Mouse (Mus musculus) ES-CJ7 (cell line): ENCODE results near the gene 4930519G04Rik.
A peak's percentile ranks its signal among the peaks of the same experiment; 100 is the strongest.
"Not testable (repeated sequence)": the region's sequence is repeated elsewhere in the genome, so short reads cannot be mapped to it uniquely, and the experiment has no call there.

Source experiments
- DNase-seq: peaks from one replicate; pipeline ENCODE4 v3.0.0; 2011; ENCODE audit warnings: low read depth, low spot score

Gene 4930519G04Rik

GRCm38 (mm10) chr5:114840481-114840880, 13.0 kb upstream of the 4930519G04Rik start:
- DNase-seq = not testable (repeated sequence)

GRCm38 (mm10) chr5:114842155-114842554, 11.3 kb upstream of the 4930519G04Rik start:
- DNase-seq = not testable (repeated sequence)

- no peak for DNase-seq
These were observed 10.8 kb upstream of the 4930519G04Rik start for GRCm38 (mm10) chr5:114842674-114843073.

DNA sequence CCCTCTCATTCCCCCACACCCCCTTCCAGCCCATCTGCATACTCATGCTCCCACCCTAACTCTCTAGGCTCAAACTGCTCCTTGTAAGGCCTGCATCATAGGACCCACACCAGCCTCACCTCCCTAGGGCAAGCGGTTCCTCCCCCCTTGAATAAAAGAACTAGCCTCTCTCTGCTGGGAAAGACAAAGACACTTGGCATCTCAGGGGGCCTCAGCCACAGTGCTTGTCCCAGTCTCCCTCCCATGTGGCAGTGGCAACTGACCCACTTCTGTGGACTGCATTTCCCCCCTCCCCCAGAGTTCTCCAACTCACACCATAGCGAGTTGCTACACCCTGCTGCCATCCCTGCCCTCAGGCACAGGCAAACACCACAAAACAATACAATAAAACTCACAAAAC, 9.1 kb upstream of the 4930519G04Rik start:
- DNase-seq = not testable (repeated sequence)

- no peak for DNase-seq
These were observed 1.8 kb upstream of the 4930519G04Rik start for GRCm38 (mm10) chr5:114851565-114852236.

GRCm38 (mm10) chr5:114858582-114858981, 5.1 kb downstream of the 4930519G04Rik start, which contains the start of gene Gm9936:
Gm9936 (minus strand) TSS chr5:114858682.
- no peak for DNase-seq

- DNase-seq = peak; percentile 90
These were observed 5.8 kb downstream of the 4930519G04Rik start for GRCm38 (mm10) chr5:114859253-114859652.

GRCm38 (mm10) chr5:114861730-114862129, 8.3 kb downstream of the 4930519G04Rik start:
- DNase-seq = no peak

GRCm38 (mm10) chr5:114864813-114865212, 11.3 kb downstream of the 4930519G04Rik start:
- DNase-seq = no peak

GRCm38 (mm10) chr5:114865279-114865678, 11.8 kb downstream of the 4930519G04Rik start:
- no peak for DNase-seq

DNA sequence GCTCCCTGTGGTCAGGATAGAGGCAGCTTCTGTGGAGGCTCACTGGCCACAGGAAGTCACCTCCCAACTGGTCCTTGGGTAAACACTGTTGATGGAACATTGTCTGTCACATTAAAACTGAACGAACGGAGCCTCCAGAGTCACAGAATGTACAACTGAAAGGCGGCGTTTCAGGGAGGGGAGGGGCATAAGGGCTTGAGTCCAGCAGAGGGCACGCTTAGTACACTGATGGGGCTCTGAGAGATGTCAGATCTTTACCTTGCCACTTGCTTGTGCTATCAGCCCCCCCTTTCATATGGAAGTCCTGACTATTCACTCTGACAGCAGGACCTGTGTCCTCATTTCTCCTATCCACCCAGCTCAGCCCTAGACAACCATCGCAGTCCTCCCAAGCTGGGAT, 22.4 kb downstream of the 4930519G04Rik start:
- DNase-seq = no peak

DNA sequence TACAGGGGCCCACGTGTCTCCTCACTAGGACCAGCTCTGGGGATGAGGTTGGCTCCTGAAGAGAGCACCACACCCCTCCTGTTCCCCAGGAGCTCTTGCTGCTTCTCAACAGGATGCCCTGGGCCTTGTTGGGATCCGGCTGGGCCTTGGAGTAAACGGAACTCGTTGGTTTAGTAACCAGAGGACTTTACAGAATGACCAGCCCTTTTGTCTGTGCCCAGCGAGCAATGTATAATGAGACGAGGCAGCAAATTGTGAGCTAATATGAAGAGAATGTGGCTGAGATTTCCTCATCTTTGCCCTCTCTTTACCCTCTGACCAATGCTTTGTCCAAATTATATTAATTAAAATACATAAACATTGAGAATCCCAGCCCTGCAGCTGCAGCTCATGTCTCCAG, 22.9 kb downstream of the 4930519G04Rik start:
- DNase-seq = no peak

DNA sequence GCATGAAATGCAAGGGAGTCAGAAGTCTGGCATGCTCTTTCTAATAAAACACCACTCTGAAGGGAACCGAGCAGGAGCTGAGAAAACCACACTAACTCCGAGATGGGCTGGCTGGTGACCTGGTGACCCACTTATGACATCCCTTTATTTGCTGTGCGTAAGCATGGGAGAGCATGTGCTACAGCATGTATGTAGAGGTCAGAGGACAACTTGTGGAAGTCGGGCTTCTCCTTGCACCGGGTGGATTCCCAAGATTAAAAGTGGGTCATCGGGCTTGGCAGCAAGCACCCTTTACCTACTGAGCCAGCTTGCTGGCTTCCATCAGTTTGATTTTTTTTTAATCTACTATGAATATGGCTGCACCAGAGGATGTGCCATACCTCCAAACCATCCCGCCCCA, 24.0 kb downstream of the 4930519G04Rik start:
- DNase-seq = no peak

GRCm38 (mm10) chr5:114879399-114879798, 25.9 kb downstream of the 4930519G04Rik start:
- DNase-seq = no peak

GRCm38 (mm10) chr5:114882319-114882718, 28.9 kb downstream of the 4930519G04Rik start:
- not testable (repeated sequence) for DNase-seq

DNA sequence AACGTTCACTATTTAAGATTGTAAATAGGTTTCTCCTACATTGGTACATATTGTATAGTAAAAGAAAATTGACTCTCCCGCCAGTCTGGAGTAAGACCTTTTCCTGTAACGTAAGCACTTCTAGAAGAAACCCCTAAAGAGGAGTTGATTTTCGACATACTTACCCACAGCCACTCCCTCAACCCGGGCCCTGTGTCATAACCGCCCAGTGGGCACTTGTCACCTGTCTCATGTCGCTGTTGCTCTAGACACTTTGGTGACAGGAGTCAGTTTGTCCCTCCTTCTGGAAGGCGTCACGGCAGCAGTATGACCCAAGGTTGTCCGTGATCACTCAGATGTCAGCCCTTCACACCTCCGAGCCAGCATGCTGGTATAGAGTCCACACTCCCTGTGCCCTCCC, 29.6 kb downstream of the 4930519G04Rik start:
- DNase-seq = no peak

DNA sequence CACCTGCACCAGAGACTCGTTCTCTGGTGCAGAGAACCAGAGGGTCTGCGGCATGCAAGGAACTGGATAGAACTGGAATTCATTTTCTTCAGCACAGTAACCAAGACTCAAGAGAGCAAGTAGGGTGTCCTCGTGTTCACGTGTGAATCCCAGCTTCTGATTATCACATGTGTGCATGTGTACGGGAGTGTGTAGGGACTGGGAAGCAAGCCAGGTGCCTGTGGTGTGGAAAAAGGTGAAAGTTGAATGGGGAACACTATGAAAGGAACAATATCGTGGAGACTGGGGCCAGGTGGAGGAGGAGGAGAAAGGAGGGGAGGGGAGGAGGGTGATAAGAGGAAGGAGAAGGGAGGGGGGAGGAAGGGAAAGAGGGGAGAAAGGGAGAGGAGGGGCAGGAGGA, 33.3 kb downstream of the 4930519G04Rik start:
- no peak for DNase-seq

- DNase-seq = no peak
These were observed 35.5 kb downstream of the 4930519G04Rik start for GRCm38 (mm10) chr5:114888995-114889394.

DNA sequence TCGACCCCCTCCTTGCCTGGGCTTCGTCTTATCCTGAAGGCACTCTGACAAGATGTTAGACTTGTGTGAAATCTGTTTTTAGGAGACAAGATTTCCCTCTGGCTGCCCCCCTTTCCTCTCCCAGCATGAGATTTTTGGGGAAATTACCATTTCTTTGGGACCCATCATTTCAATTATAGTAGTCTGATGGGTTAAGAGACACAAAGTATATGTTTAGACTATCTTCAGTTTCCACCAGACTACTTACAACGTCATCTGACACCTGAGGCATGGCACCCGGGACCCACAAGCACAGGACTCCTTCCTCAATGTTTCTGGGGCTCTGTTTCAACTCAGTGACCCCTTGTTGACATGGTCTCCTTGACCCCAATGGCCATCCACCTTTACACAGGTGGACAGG, 42.1 kb downstream of the 4930519G04Rik start:
- DNase-seq = no peak

DNA sequence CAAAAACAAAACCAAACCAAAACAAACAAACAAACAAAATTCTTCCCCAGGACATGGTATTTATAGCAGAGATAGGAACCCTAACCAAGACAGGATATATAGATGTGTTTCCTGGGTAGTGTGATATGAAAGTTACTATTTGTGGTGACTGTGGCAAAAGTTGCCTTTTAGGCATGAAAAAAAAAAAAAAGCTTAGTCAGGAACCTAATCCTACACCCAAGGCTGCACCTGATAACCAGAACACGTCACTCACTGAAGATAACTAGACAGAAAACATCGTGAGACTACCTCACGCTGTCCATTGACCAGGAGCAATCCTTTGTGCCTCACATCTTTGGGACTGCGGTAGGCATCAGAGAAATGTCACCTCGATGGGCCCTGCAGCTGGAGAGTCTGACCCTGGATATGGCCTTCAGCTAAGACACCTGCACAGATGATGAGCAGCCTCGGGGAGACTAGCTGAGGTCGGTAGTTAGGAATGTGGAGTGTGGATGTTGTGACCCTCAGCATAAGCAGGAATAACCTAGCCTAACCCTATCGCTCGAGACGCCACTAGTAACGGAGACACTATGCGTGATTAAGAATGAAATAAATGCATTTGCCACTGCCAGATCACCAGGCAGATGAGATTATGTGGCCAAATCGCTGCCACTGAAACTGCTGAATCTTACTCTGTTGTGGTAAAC, 43.4 kb downstream of the 4930519G04Rik start, which contains the start of gene Oasl2:
TSS of gene Oasl2 (plus strand) at position 249 of the 686 bp plus-strand sequence.
- DNase-seq = no peak

- no peak for DNase-seq
These were observed 43.9 kb downstream of the 4930519G04Rik start for GRCm38 (mm10) chr5:114897374-114897793.

- no peak for DNase-seq
These were observed 45.4 kb downstream of the 4930519G04Rik start for GRCm38 (mm10) chr5:114898857-114899256.

- DNase-seq = peak; percentile 71
These were observed 48.9 kb downstream of the 4930519G04Rik start for GRCm38 (mm10) chr5:114902413-114902812.
